Mouse (Mus musculus) forebrain, postnatal 0 days (tissue): ENCODE results near the gene Mlkl. TPM values are rescaled to one million over a fixed set of nuclear protein-coding genes. Genes with fewer than 3 reads are reported as not detected.
A peak's percentile ranks its signal among the peaks of the same experiment; 100 is the strongest.

Source experiments
- ATAC-seq: fragments of 200-750 bp; cut with Nextera tagmentation; 2 replicates; pipeline ENCODE4 v1.8.0; 2017; ENCODE audit warnings: mild to moderate bottlenecking, moderate library complexity
- DNase-seq: peaks from one replicate; pipeline ENCODE4 v3.0.0-alpha.2; 2015
- H3K27ac ChIP-seq: fragments of 300-500 bp; sonication (generic); 2 replicates; pipeline ENCODE4 v1.5.1; 2014; ENCODE audit warnings: low read depth, mild to moderate bottlenecking, antibody characterized with exemption, low read length, moderate library complexity, mixed read lengths
- H3K27me3 ChIP-seq: fragments of 300-500 bp; sonication (generic); 2 replicates; pipeline ENCODE4 v1.6.1; 2014; ENCODE audit warnings: mild to moderate bottlenecking, low read length, mixed read lengths; ENCODE audit not compliant: insufficient read depth
- H3K36me3 ChIP-seq: fragments of 300-500 bp; sonication (generic); 2 replicates; pipeline ENCODE4 v1.6.1; 2014; ENCODE audit warnings: mild to moderate bottlenecking, moderate library complexity; ENCODE audit not compliant: insufficient read depth
- H3K4me1 ChIP-seq: fragments of 300-500 bp; sonication (generic); 2 replicates; pipeline ENCODE4 v1.6.1; 2014; ENCODE audit warnings: antibody characterized with exemption; ENCODE audit not compliant: insufficient read depth
- H3K4me2 ChIP-seq: fragments of 300-500 bp; sonication (generic); 2 replicates; pipeline ENCODE4 v1.6.1; 2014; ENCODE audit warnings: low read depth, mild to moderate bottlenecking, moderate library complexity
- H3K4me3 ChIP-seq: fragments of 300-500 bp; sonication (generic); 2 replicates; pipeline ENCODE4 v1.5.1; 2014; ENCODE audit warnings: low read depth, low read length, mixed read lengths
- H3K9ac ChIP-seq: fragments of 300-500 bp; sonication (generic); 2 replicates; pipeline ENCODE4 v1.6.1; 2014; ENCODE audit warnings: mild to moderate bottlenecking
- H3K9me3 ChIP-seq: fragments of 300-500 bp; sonication (generic); 2 replicates; pipeline ENCODE4 v1.6.1; 2016; ENCODE audit warnings: low read length
- CTCF ChIP-seq: sonication (generic); IDR thresholded peaks from 2 replicates; pipeline ENCODE4 v1.5.1; 2016; ENCODE audit warnings: antibody characterized with exemption, control low read depth, low read depth
- WGBS: fragments of 180-500 bp; shearing (Covaris S2); extraction: QIAGEN DNeasy Blood & Tissue Kit; methylation state at CpG from one replicate; pipeline ENCODE4 v1.1.7; 2014; 5-methylcytosine and 5-hydroxymethylcytosine counted together
- polyA plus RNA-seq: library from polyadenylated mRNA; unstranded; fragments of >200 nt; fragmentation: Nextera tagmentation; extraction: Ambion mirVana; gene quantifications from 2 replicates; pipeline ENCODE4 v1.2.1, GENCODE M21; 2015
- total RNA-seq: library from RNA; depleted of rRNA; stranded (reverse); fragments of >200 nt; gene quantifications from 2 replicates; pipeline ENCODE4 v1.2.3, GENCODE M21; 2014

Mlkl gene
- total and polyA plus RNA-seq, 2 experiments from 2014 or later: 0.94 to 1.4 TPM

DNA sequence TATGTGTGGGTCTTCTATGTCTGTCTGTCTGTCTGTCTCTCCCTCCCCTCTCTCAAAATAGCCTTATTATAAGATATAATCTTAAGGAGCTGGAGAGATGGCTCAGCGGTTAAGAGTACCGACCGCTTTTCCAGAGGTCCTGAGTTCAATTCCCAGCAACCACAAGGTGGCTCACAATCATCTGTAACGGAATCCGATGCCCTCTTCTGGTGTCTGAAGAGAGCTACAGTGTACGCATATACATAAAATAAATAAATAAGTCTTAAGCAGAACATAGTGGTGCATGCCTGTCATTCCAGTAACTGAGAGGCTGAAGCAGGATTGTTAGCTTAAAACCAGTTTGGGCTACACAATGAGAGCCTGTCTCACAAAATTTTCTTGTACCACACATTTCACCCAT is 12.6 kb upstream of the Mlkl start:
- no peak overlapping the region for H3K27ac ChIP-seq
- H3K4me1 ChIP-seq: no peaks in the 10 kb centered on the region
- 88% methylated on average over 6 of the region's 6 CpGs for WGBS
- no peak overlapping the region for H3K9ac ChIP-seq
- H3K27me3 ChIP-seq: no peaks in the 10 kb centered on the region
- no peak for ATAC-seq
- no peak for TF ChIP-seq CTCF
- no peaks in the 10 kb centered on the region for H3K9me3 ChIP-seq
- no peak overlapping the region for H3K4me2 ChIP-seq
- no peak for DNase-seq
- no peak overlapping the region for H3K4me3 ChIP-seq
- H3K36me3 ChIP-seq: no peaks in the 10 kb centered on the region

DNA sequence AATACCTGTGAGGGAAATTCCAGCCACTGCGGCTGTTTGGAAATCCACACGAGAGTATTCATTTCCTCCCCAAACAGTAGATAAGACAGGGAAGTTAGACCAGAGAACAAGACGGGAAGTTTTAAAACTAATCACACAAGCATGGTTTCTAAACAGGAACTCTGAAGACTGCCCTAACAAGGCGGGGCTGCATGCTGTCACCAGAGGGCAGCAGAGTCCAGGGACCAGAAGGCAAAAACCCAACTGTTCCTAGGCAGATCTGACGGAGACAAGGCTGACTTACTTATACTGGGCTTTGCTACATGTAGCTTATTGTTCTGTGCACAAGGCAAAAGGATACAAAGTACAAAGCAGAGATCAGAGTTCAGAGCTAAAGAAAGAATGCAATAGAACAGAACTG is 5.2 kb upstream of the Mlkl start:
- ATAC-seq: peak; percentile 62; the same call in 1 of the 2 replicates
- no peak overlapping the region for H3K9ac ChIP-seq
- TF ChIP-seq CTCF: peak; percentile 92
- H3K36me3 ChIP-seq: no peaks in the 10 kb centered on the region
- H3K27me3 ChIP-seq: peaks cover 4% of the 10 kb centered on the region
- H3K4me2 ChIP-seq: no peak overlapping the region
- H3K4me3 ChIP-seq: no peak overlapping the region
- no peaks in the 10 kb centered on the region for H3K9me3 ChIP-seq
- peak; percentile 79 for DNase-seq
- 16% methylated on average over 5 of the region's 5 CpGs for WGBS
- H3K27ac ChIP-seq: no peak overlapping the region
- H3K4me1 ChIP-seq: no peaks in the 10 kb centered on the region

DNA sequence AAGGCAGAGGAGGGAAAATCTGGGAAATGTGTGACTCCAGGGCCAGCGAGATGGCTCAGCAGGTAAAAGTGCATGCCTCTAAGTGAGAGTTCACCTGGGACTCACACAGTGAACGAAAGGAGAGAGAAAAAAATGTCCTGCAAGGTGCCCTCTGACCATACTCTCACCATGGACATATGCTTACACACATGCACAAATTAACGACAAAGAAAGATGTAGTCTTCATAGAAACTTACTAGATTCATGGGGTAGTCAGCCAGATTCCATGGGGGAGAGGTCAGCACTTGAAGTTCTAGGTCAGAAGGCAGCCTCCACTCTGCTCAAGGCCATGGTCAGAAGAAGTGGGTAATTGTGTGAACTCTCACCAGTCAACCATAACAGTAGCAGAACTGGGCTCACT is 2.2 kb upstream of the Mlkl start:
- Histone ChIP-seq H3K4me3 (no peak overlapping the region), H3K9me3 (no peaks in the 10 kb centered on the region), H3K9ac (no peak overlapping the region), H3K36me3 (no peaks in the 10 kb centered on the region), H3K27ac (no peak overlapping the region), H3K4me1 (no peaks in the 10 kb centered on the region), H3K4me2 (no peak overlapping the region), H3K27me3 (peaks cover 14% of the 10 kb centered on the region)
- 74% methylated on average over 3 of the region's 3 CpGs for WGBS
- TF ChIP-seq CTCF: no peak
- DNase-seq (no peak), ATAC-seq (no peak)

DNA sequence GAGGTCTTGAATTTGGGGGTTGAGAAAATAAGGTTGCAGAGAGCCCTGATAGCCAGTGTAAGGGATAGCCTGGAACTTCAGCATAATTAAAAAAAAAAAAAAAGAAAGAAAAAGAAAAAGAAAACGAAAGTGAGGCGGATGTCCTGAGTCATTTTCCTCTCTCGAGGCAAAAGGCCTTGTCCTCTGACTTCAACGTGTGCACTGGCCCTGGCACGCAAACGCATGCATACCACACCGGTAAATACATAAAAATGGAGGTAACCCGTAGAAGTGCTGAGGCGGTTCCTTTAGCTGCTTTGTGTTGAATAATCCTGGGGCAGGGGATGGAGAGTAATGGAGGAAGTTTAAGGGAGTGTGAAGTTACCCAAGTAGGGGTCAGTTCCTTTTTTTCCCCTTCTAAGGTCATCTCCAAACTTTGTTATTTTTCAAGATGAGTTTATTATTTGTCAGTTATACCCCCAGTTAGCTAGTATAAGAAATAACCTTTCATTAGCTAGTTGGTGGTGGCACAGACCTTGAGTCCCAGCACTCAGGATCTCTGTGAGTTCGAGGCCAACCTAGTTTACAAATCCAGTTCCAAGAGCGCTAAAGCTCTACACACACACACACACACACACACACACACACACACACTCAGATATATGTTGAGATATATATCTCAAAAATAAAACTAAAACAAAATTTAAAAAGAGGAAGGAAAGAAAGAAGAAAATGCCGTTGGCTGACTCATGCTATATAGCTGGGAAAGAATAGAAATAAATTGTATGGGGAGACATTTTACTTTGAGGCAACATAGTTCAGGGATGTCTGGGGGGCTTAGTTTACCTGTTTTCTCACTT is 612 bp upstream of the Mlkl start:
- Histone ChIP-seq H3K9me3 (no peaks in the 10 kb centered on the region), H3K27me3 (peaks cover 14% of the 10 kb centered on the region), H3K27ac (no peak overlapping the region), H3K9ac (0 out of 2 replicates have a peak overlapping the region, but pooled peaks have one; percentile 3), H3K4me3 (peak overlapping the region; percentile 33), H3K4me2 (peak overlapping the region; percentile 48), H3K4me1 (no peaks in the 10 kb centered on the region), H3K36me3 (no peaks in the 10 kb centered on the region)
- no peak for DNase-seq
- no peak for TF ChIP-seq CTCF
- ATAC-seq: no peak
- WGBS: 44% methylated on average over 12 of the region's 12 CpGs

DNA sequence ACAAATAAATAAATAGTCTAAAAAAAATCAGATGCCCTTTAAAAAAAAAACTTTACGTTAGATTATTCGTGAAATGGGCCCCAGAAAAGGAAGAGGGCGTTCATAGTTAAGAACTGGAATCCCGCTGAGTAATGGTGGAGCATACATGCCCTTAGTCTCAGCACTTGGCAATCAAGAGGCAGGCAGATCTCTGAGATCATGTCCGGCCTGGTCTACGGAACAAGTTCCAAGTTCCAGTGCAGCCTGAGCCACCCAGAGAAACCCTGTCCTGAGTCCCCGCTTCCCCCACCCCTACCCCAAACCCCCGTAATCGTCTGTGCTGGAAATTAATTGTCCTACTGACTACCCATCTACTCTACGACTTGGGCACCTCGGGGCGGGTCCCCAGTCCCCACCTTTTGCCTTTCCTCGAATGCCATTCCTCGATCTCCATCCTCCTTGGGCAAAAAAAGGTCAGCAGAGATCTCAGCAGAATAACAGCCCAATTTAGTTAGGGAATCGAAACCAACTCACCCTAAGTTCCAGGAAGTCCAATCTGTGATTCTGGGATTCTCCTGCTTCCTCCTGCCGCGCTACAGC is 577 bp downstream of the Mlkl start:
- no peak overlapping the region for H3K9ac ChIP-seq
- 34% methylated on average over 17 of the region's 17 CpGs for WGBS
- H3K27me3 ChIP-seq: peaks cover 14% of the 10 kb centered on the region
- no peaks in the 10 kb centered on the region for H3K36me3 ChIP-seq
- no peak for TF ChIP-seq CTCF
- DNase-seq (no peak), ATAC-seq (no peak)
- no peaks in the 10 kb centered on the region for H3K9me3 ChIP-seq
- H3K27ac ChIP-seq: no peak overlapping the region
- H3K4me2 ChIP-seq: peak overlapping the region; percentile 48
- peak overlapping the region; percentile 33 for H3K4me3 ChIP-seq
- H3K4me1 ChIP-seq: no peaks in the 10 kb centered on the region

DNA sequence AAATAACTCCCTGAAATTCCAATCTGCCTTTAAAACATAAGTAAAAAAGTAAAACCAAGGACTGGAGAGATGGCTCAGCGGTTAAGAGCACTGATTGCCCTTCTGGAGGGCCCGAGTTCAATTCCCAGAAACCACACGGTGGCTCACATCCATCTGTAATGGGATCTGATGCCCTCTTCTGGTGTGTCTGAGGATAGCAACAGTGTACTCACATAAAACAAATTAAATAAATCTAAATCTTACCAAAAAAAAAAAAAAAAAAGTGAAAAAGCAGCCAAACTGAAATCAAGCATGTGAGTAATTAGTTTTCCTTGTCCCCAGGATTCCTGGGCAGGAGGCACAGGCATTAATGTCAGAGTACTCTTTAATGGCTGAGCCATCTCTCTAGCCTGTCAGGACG is 1.3 kb downstream of the Mlkl start:
- ATAC-seq (no peak), DNase-seq (no peak)
- 85% methylated on average over 4 of the region's 4 CpGs for WGBS
- Histone ChIP-seq H3K27me3 (peaks cover 14% of the 10 kb centered on the region), H3K4me1 (no peaks in the 10 kb centered on the region), H3K36me3 (no peaks in the 10 kb centered on the region), H3K4me2 (no peak overlapping the region), H3K9ac (no peak overlapping the region), H3K27ac (no peak overlapping the region), H3K4me3 (no peak overlapping the region), H3K9me3 (no peaks in the 10 kb centered on the region)
- TF ChIP-seq CTCF: 0 out of 2 replicates have a peak, but pooled peaks have one; percentile 17

DNA sequence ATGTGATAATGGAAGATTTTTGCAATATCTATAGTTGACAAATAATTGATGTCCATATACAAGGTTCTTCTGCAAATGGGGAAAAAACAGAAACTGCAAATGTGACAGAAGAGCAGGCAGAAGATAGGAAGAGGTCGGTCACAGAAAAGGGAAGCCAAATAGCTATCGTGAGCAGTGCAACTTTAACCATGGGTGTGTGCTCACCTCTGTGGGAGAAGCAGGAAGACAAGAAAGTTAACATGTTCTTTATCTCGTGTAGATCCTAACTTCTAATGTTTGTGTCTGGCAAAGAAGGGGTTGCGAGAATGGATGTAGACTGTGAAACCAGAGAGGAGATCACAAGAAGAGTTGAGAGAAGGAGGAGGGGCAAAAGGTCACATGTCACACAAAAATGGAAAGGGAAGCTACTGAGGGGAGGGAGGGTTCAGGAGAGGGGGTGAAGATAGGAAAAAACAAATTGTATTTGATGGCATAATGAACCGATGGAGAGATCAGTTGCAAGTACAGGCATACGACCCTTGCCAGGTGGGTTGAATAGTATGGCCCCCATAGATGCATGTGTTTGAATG is 12.7 kb downstream of the Mlkl start:
- 89% methylated on average over 6 of the region's 6 CpGs for WGBS
- no peaks in the 10 kb centered on the region for H3K36me3 ChIP-seq

More for the DNA sequence above, 12.7 kb downstream of the Mlkl start:
- no peak overlapping the region for H3K4me2 ChIP-seq
- DNase-seq: no peak
- TF ChIP-seq CTCF: no peak
- H3K4me3 ChIP-seq: no peak overlapping the region
- no peak overlapping the region for H3K27ac ChIP-seq
- no peak for ATAC-seq
- no peaks in the 10 kb centered on the region for H3K4me1 ChIP-seq
- no peaks in the 10 kb centered on the region for H3K27me3 ChIP-seq
- H3K9ac ChIP-seq: no peak overlapping the region
- no peaks in the 10 kb centered on the region for H3K9me3 ChIP-seq
